Mouse (Mus musculus): ENCODE results near the gene Tfr2.

GRCm38 (mm10) chr5:137561556-137561955 lies 8.1 kb upstream of the Tfr2 start:
- no peak for TF ChIP-seq CTCF (IDR thresholded peaks at IDR 0.05 in 2 of 3, conservative IDR thresholded peaks at IDR 0.05 in 1 of 3; ENCODE audit: control insufficient read depth in 1 of 3, insufficient read depth in 1 of 3, low read depth in 2 of 3, low read length in 3 of 3, poor library complexity in 1 of 3, severe bottlenecking in 1 of 3)
- TF ChIP-seq POLR2AphosphoS5 (IDR thresholded peaks at IDR 0.05; ENCODE audit: borderline replicate concordance, low read depth, low read length): no peak
- TF ChIP-seq POLR2AphosphoS2 (IDR thresholded peaks at IDR 0.05; ENCODE audit: low read length): no peak

Data from MEL (cell line).